Mouse (Mus musculus): ENCODE measurements around the gene Abtb1.

The Abtb1 gene

GRCm38 (mm10) chr6:88854509-88854908, 12.7 kb upstream of the Abtb1 start:
- no peak for DNase-seq

DNA sequence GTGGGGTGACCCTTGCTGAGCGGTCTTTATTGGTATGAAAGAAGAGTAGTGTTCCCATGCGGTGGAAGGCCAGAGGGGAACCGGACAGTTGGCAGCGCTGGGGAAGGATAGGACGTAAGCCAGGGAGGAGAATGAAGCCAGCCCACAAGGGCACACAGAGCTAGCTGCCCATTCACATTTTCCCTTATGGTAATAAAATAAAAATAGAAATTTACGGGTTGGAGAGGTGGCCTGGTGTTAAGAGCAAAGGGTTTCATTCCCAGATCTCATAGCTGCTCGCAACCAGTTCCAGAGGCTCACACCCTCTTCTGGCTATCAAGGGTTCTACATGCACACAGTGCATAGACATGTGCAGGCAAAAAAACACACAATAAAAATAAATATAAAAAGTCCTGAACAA, 8.2 kb upstream of the Abtb1 start:
- no peak for DNase-seq

DNA sequence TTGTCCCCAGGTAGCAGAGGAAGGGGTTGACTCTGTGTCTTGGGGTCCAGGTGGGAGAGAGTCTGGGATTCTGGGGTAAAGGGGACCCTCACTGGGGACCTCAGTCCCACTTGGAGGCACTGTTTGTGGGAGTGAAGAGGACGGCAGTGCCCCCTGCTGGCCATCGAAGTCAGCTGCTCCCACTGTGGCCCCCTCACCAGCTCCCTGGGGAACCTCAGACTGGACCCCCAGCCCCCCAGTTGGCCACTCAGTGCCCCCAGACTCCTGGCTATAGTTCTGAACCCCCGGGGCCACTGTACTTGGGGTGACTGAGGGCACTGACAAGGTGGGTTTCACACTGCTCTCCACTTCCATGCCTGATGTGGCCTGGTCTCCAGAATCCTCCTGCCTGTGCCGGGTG, 7.5 kb upstream of the Abtb1 start:
- peak in 1 of 2 experiments; percentile 52 for DNase-seq

DNA sequence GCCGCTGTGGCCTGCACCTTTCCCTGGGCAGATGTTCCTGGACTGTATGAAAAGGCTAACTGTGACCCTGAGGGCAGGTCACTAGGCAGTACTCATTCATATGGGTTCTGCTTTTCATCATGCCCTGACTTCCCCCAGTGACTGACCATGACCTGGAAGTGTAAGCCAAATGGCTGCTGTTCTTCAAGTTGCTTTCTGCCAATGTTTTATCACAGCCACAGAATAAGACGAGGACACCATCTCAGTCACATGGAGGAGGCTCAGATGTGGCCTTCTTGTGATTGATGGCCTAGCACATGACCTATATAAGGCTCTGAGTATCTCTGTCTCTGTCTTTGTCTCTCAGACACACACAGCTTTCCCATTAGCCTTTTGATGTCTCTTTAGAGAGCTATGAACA, 5.8 kb upstream of the Abtb1 start:
- DNase-seq = no peak

- no peak for DNase-seq
These were observed 3.2 kb upstream of the Abtb1 start for GRCm38 (mm10) chr6:88844901-88845565.

GRCm38 (mm10) chr6:88843781-88844725, 2.3 kb upstream of the Abtb1 start:
- no peak for DNase-seq

DNA sequence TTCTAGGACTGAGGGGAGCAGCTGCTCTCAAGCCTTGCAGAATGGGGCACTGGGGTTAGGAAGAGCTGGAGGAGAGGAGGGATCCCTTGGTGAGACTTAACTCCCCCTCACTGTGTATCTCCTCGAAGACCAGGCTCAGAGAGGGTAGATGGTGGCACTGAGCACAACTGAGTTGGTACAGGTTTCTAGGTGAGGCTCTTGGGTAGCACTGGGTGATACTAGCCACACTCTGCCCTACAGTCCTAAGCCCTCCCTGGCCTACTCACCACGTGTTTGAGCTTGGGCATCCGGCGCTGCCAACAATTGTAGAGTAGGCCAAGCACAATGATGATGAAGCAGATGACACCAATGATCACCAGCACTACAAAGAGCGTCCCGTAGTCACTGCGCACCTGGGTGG, 1.5 kb upstream of the Abtb1 start:
- DNase-seq = no peak

GRCm38 (mm10) chr6:88842731-88843151, 957 bp upstream of the Abtb1 start:
- DNase-seq = peak in 1 of 2 experiments; percentile 62

DNA sequence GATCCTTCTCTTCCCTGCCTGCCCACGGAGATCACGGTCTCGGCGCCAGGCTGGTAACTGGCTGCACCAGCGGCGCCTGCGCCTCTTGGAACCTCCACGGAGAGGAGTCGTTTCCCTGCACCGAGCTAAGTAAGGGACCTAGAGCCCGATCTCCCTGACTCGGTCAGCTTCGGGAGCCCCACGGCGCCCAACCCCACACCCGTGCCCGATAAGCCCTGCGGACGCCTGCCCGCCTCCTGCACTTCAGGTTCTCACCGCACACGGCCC, 337 bp downstream of the Abtb1 start:
- no peak for DNase-seq

GRCm38 (mm10) chr6:88840791-88841513, 832 bp downstream of the Abtb1 start:
- DNase-seq = no peak

DNA sequence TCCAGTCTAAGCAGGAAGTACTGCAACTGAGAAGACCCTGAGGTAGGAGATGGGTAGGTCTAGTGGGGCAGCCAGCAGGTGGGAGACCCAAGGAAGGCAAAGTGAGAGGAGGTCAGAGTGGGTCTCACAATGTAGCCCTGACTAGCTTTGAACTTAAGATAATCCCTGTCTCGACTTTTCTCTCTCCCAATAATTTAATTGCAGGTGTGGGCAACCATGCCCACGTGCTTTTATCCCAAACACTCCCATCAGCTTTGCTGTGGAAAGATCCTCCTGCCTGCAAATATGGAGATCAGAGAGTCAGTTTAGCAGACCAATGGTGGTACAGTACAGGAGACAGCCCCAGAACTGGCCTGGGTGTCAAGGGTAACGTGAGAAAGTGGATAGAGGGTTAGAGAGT, 1.6 kb downstream of the Abtb1 start:
- no peak for DNase-seq

DNA sequence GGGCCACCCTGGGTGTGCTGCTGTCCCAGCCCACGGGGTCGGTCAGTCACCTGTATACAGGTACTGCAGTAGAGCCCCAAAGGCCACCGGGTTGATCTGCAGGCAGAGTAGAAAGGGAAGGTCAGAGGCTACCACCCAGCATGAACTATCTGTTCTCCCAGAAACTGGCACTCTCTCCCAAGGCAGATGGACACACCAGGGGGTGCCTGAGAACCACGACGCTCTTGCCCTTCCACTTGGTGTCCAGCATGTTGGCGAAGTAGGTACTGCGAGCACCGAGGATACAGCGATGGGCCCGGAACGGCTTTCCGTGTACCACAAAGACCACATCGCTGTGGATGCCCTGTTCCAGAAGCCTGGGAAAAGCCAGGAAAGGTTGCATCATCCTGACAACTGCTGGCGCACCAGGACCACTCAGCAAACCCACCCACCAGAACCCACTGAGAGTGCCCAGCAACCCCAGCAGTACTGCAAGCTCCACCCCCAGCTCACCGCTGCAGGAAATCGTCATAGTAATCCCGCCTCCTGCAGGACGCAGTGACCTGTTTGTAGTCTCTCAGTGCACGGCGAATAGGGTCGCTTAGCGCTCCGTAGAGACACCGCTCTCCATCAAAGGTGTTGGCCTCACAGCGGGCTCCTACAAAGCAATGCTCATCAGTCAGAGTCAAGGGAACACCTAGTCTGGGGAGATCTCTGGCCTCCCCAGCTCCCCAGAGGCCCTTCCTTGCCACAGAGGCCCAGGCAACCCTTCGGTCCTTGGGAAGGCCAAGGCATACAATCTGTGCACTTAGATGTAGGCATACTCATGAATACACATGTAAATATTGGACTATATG, 2.4 kb downstream of the Abtb1 start:
- DNase-seq = no peak

- no peak for DNase-seq
These were observed 3.2 kb downstream of the Abtb1 start for GRCm38 (mm10) chr6:88838613-88839012.

- DNase-seq = no peak
These were observed 3.8 kb downstream of the Abtb1 start for GRCm38 (mm10) chr6:88837999-88838398.

- peak in 1 of 2 experiments; percentile 46 for DNase-seq
These were observed 5.5 kb downstream of the Abtb1 start for GRCm38 (mm10) chr6:88836178-88836819.

DNA sequence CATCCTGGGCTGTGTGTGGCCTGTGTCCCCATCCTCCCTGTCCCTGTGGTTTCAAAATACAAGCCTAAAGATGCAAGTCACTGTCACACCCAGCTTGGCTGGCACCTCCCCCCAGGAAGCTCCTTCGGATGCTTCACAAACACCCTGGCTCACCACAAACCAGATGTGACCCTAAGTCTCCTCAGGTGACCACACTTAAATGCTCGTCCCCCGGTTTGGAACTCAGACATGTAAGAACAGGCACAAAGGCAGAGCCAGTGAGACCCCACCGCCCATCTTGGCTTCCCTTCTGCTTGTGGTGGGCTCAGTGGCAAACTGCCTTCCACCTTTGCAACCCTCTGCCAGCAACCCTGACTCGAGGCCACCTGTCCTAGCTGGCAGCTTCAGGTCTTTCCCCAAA, 6.7 kb downstream of the Abtb1 start:
- no peak for DNase-seq

- peak in 1 of 2 experiments; percentile 55 for DNase-seq
These were observed 8.2 kb downstream of the Abtb1 start for GRCm38 (mm10) chr6:88833340-88834140.

GRCm38 (mm10) chr6:88832663-88833062, 9.1 kb downstream of the Abtb1 start:
- no peak for DNase-seq

DNA sequence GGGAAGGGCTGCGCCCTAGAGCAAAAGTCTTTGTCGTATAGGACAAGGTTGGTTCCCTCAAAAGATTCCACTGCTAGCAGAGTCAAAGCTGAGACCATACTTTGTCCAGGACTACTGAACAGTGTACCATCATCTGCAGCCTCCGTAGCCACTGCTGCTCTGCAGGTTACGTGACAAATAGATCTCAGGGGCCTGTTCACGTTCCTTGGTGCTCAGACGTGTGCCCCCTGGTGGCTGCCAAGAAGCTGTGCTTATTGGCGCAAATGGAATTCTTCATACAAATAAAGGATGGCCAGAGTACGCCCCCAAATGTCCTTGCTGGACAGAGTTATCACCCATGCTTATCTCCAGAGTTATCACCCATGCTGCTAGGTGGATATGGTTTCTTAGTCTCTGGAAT, 10.3 kb downstream of the Abtb1 start:
- peak; percentile 78 to 83 for DNase-seq

- no peak for DNase-seq
These were observed 11.6 kb downstream of the Abtb1 start for GRCm38 (mm10) chr6:88830112-88830702.

DNA sequence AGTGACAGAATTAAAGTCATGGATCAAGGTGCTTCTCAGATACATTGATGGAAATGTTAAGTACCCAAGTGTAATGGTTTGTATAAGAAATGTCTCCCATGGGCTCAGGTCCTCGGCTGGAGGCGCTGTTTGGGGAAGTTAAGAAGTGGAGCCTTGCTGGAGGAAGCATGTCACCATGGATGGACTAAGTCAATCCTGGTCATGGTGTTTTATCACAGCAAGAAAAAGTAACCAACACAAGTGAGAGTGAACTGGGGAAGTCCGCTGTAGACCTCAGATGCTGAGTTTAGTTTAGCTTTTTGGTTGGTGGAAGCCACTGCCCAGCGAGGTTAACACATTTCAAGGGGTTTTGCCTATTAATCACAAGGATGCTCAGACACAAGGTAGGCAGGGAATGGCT, 12.2 kb downstream of the Abtb1 start:
- no peak for DNase-seq
